Comparison of ENCODE assay signal across 8 mouse cellular contexts in the genomic region with DNA sequence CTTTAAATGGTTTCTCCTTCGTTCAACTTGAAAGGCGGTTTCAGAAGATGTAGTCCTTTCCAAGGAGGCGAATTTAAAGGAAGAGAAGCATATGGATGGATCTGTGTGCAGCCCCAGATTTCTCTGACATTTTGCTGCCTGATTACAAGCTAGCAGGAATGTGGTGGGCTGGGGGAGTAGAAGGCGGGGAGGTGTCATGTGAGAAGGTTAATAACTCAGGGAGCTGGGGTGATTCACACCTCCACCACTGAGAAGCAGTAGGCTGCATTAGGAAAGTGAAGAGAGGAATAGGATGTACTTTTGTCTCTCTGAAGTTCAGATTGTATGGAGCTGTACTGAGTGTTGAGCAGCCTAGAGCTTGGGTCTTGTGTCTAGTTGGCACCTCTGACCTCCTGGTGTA. TPM values are rescaled to one million over a fixed set of nuclear protein-coding genes. Genes with fewer than 3 reads are reported as not detected.
A peak's percentile ranks its signal among the peaks of the same experiment; 100 is the strongest.
DNase-seq lines count a peak whose midpoint lies in the region; ATAC-seq and TF ChIP-seq lines count a peak whose summit lies in the region.

No protein-coding gene starts in this region.

- ATAC-seq in hindbrain, postnatal 0 days, result no peak

- no peaks in the 10 kb centered on the region for H3K27me3 ChIP-seq in hindbrain, postnatal 0 days (ENCODE audit: insufficient read depth, low read length)

- DNase-seq in layer of hippocampus, adult 2 months (ENCODE audit: low spot score in 2 of 2), result no peak
- DNase-seq in layer of hippocampus, postnatal 10 days (ENCODE audit: low spot score in 2 of 2), result no peak
- DNase-seq in c-Kit-positive CD71-negative TER-119-negative erythroid progenitor cells, embryonic 14.5 days (ENCODE audit: low read depth), result peak; percentile 2
- no peak for DNase-seq in hindbrain, postnatal 0 days (ENCODE audit: low spot score)
- peak; percentile 27 for DNase-seq in naive thymus-derived CD4-positive, alpha-beta T cell, adult 2 months (ENCODE audit: low read depth)
- DNase-seq in left cerebral cortex, adult 11 months (ENCODE audit: low spot score), result no peak
- DNase-seq in frontal cortex, postnatal 36 days (ENCODE audit: low spot score in 2 of 2), result no peak
- no peak for DNase-seq in gastrocnemius, postnatal 10 days

- H3K9me3 ChIP-seq in hindbrain, postnatal 0 days (ENCODE audit: low read length), result no peaks in the 10 kb centered on the region

- TF ChIP-seq CTCF in layer of hippocampus, adult 2 months (conservative IDR thresholded peaks at IDR 0.05), result no peak
- no peak for TF ChIP-seq CTCF in hindbrain, postnatal 0 days (IDR thresholded peaks at IDR 0.05; ENCODE audit: low read depth)

- 43% methylated on average over 4 of the region's 4 CpGs for WGBS in hindbrain, postnatal 0 days

- peak overlapping the region; percentile 84 for H3K9ac ChIP-seq in hindbrain, postnatal 0 days (replicated peaks; ENCODE audit: low read length)

- peaks cover 18% of the 10 kb centered on the region for H3K4me1 ChIP-seq in hindbrain, postnatal 0 days (ENCODE audit: insufficient read depth, low read length)

- H3K4me2 ChIP-seq in hindbrain, postnatal 0 days (ENCODE audit: low read depth, low read length), result peak overlapping the region; percentile 95

- peak overlapping the region; percentile 93 for H3K4me3 ChIP-seq in layer of hippocampus, adult 2 months
- peak overlapping the region; percentile 80 for H3K4me3 ChIP-seq in hindbrain, postnatal 0 days (ENCODE audit: low read length)

- peak overlapping the region; percentile 95 for H3K27ac ChIP-seq in layer of hippocampus, adult 2 months
- H3K27ac ChIP-seq in hindbrain, postnatal 0 days, result 0 out of 2 replicates have a peak overlapping the region, but pooled peaks have one; percentile 80

- H3K36me3 ChIP-seq in hindbrain, postnatal 0 days (ENCODE audit: insufficient read depth, low read length), result no peaks in the 10 kb centered on the region

RNA-seq across cellular contexts. Expression of gene Ippk, which starts 0.9 kb away (rescaled TPM):
- 10 to 100 TPM; 33.1 to 41.0 TPM for total RNA-seq in layer of hippocampus, adult 2 months (2021)
- total RNA-seq in layer of hippocampus, postnatal 10 days (2021), result 10 to 100 TPM; 16.4 to 16.8 TPM
- total RNA-seq in hindbrain, postnatal 0 days (2014; rRNA removed), result 9.2 and 11.9 TPM in 2 replicates
- 10.2 and 10.8 TPM in 2 replicates for polyA plus RNA-seq in hindbrain, postnatal 0 days (2015; fragmentation: Nextera tagmentation; extraction: Ambion mirVana)
- 1 to 10 TPM; 5.7 to 6.3 TPM for total RNA-seq in gastrocnemius, postnatal 10 days (2021)

Comparison
In these comparisons a context has a peak if more than half of its experiments do, and no peak if none do; other contexts are left out.
1. DNase-seq: peak in c-Kit-positive CD71-negative TER-119-negative erythroid progenitor cells, embryonic 14.5 days (single experiment) and naive thymus-derived CD4-positive, alpha-beta T cell, adult 2 months (single experiment); none in layer of hippocampus, adult 2 months (0 of 2), layer of hippocampus, postnatal 10 days (0 of 2), hindbrain, postnatal 0 days (single experiment), left cerebral cortex, adult 11 months (single experiment), frontal cortex, postnatal 36 days (0 of 2) and gastrocnemius, postnatal 10 days (single experiment).